Mouse (Mus musculus) stomach, postnatal 0 days (tissue): ENCODE data around the gene Ms4a4c. TPM values are rescaled to one million over a fixed set of nuclear protein-coding genes. Genes with fewer than 3 reads are reported as not detected.
"Not testable (repeated sequence)": the region's sequence is repeated elsewhere in the genome, so short reads cannot be mapped to it uniquely, and the experiment has no call there.

ENCODE experiments used
- ATAC-seq: fragments of 200-750 bp; cut with Nextera tagmentation; 2 replicates; pipeline ENCODE4 v1.8.0; 2017; ENCODE audit not compliant: low FRiP score, low TSS enrichment
- DNase-seq: peaks from one replicate; pipeline ENCODE4 v3.0.0-alpha.2; 2016; ENCODE audit warnings: low spot score
- H3K27ac ChIP-seq: fragments of 300-500 bp; sonication (generic); replicated peaks from 2 replicates; pipeline ENCODE4 v1.5.1; 2014; ENCODE audit warnings: mild to moderate bottlenecking, control low read depth
- H3K27me3 ChIP-seq: fragments of 300-500 bp; sonication (generic); 2 replicates; pipeline ENCODE4 v1.6.1; 2014; ENCODE audit warnings: low read length; ENCODE audit not compliant: control insufficient read depth, insufficient read depth
- H3K36me3 ChIP-seq: fragments of 300-500 bp; sonication (generic); 2 replicates; pipeline ENCODE4 v1.6.1; 2014; ENCODE audit warnings: low read length, mixed read lengths; ENCODE audit not compliant: control insufficient read depth, insufficient read depth
- H3K4me1 ChIP-seq: fragments of 300-500 bp; sonication (generic); replicated peaks from 2 replicates; pipeline ENCODE4 v1.6.1; 2014; ENCODE audit warnings: antibody characterized with exemption; ENCODE audit not compliant: control insufficient read depth, insufficient read depth
- H3K4me2 ChIP-seq: fragments of 300-500 bp; sonication (generic); replicated peaks from 2 replicates; pipeline ENCODE4 v1.6.1; 2014; ENCODE audit warnings: low read depth, mild to moderate bottlenecking, control low read depth, moderate library complexity
- H3K4me3 ChIP-seq: fragments of 300-500 bp; sonication (generic); 2 replicates; pipeline ENCODE4 v1.5.1; 2014; ENCODE audit warnings: low read depth, low read length, control low read depth
- H3K9ac ChIP-seq: fragments of 300-500 bp; sonication (generic); 2 replicates; pipeline ENCODE4 v1.6.1; 2014; ENCODE audit warnings: mild to moderate bottlenecking, low read length, control low read depth, mixed read lengths
- H3K9me3 ChIP-seq: fragments of 300-500 bp; sonication (generic); 2 replicates; pipeline ENCODE4 v1.6.1; 2016; ENCODE audit warnings: low read length; ENCODE audit not compliant: control insufficient read depth
- CTCF ChIP-seq: IDR thresholded peaks from 2 replicates; pipeline ENCODE4 v1.5.1; 2016; ENCODE audit warnings: antibody characterized with exemption, low read depth, mild to moderate bottlenecking, moderate library complexity
- EP300 ChIP-seq: optimal IDR thresholded peaks from 2 replicates; pipeline ENCODE3; 2016; ENCODE audit warnings: antibody characterized with exemption
- WGBS: fragments of 180-500 bp; shearing (Covaris S2); extraction: QIAGEN DNeasy Blood & Tissue Kit; methylation state at CpG from one replicate; pipeline ENCODE4 v1.1.7; 2014; 5-methylcytosine and 5-hydroxymethylcytosine counted together
- polyA plus RNA-seq: library from polyadenylated mRNA; unstranded; fragments of >200 nt; fragmentation: Nextera tagmentation; extraction: Ambion mirVana; gene quantifications from 2 replicates; pipeline ENCODE4 v1.2.1, GENCODE M21; 2015

The Ms4a4c gene
- polyA plus RNA-seq, 1 experiment from 2014 or later: 1.1 TPM

DNA sequence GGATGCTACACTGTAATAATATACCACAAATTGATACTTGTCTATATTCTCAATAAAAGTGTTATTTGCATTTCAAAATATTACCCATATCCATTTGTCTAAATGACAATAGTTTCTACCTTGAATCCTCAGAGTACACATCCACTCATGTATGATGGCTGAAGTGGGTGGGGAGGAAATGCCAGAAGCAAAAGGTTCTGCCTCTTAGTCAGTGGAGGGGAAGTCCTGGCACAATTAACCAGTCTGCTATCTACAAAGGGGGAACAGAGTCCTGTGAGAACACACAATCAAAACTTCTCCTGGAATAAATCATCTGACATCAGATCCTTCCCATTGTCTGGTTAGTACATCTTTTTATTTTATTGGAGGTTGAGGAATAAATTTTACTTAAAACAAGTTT is 2.9 kb downstream of the Ms4a4c start:
- Histone ChIP-seq H3K9me3 (no peaks in the 10 kb centered on the region), H3K27me3 (no peaks in the 10 kb centered on the region), H3K4me3 (no peak overlapping the region), H3K4me2 (no peak overlapping the region), H3K27ac (no peak overlapping the region), H3K4me1 (no peaks in the 10 kb centered on the region), H3K36me3 (no peaks in the 10 kb centered on the region), H3K9ac (no peak overlapping the region)
- DNase-seq: no peak
- TF ChIP-seq CTCF (no peak), EP300 (no peak)
- no peak for ATAC-seq

DNA sequence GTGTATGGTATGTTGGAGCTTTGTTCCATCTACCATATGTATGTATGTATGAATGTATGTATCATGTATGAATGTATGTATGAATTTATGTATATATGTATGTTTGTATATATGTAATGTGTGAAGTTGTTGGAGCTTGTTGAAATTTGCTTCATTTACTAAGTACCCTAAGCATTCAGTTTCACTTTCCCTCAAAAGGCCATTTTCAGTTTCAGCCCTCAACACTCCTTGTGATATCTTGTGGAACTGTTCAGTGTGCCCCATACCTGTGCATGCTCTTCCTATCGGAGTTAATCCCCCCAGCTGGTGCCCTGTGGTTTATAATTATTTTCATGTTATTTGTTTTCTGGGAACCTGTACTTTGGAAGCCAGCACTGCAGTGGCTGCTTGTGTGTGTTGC is 4.0 kb downstream of the Ms4a4c start:
- no peak for DNase-seq
- WGBS: 78% methylated on average over 1 of the region's 1 CpGs
- Histone ChIP-seq H3K36me3 (no peaks in the 10 kb centered on the region), H3K27ac (no peak overlapping the region), H3K27me3 (no peaks in the 10 kb centered on the region), H3K4me2 (no peak overlapping the region), H3K4me3 (no peak overlapping the region), H3K9me3 (no peaks in the 10 kb centered on the region), H3K4me1 (no peaks in the 10 kb centered on the region), H3K9ac (no peak overlapping the region)
- TF ChIP-seq EP300: no peak
- TF ChIP-seq CTCF: no peak
- no peak for ATAC-seq

DNA sequence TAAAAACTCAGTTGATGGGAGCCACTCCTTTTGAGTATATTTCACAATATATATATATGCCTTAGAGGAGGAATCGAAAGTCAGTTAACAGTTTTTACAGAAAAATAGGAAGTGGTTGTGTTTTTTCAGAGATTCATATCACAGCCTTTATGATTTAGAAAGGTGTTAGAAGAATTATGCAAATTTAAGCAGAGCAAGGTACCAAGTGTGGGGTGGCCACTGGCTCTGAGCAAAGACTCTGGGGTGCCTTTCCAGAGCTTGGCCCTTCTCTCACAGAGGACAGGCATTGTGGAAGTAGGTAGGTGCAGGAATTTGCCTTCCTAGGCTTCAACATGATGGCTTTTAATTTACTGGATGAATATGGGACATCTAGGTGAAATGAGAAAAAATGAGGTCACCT is 7.1 kb downstream of the Ms4a4c start:
- Histone ChIP-seq H3K36me3 (no peaks in the 10 kb centered on the region), H3K4me3 (no peak overlapping the region), H3K9ac (no peak overlapping the region), H3K27ac (no peak overlapping the region), H3K9me3 (no peaks in the 10 kb centered on the region), H3K27me3 (no peaks in the 10 kb centered on the region), H3K4me1 (no peaks in the 10 kb centered on the region), H3K4me2 (no peak overlapping the region)
- no peak for TF ChIP-seq CTCF
- no peak for TF ChIP-seq EP300
- ATAC-seq (no peak), DNase-seq (no peak)
- WGBS: 84% methylated on average over 1 of the region's 1 CpGs

DNA sequence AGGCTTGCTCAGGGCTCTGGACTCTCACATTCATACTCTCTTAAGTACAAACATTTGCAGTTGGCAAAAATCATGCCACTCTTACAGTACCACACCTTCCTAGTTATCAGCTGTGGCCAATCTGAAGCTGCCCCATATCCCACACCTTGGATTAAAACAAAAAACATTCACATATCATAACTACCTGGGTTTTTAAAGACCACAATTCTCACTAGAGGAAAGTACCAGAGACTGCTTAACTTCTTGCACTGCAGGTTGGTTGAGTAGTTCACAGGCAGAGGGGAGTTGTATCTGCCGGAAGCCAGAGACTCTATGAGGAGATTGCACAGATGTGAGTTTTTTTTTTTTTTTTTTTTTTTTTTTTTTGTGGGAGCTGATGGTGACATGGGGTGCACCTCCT is 9.5 kb downstream of the Ms4a4c start:
- Histone ChIP-seq H3K27ac (no peak overlapping the region), H3K9me3 (no peaks in the 10 kb centered on the region), H3K4me2 (no peak overlapping the region), H3K4me1 (no peaks in the 10 kb centered on the region), H3K27me3 (no peaks in the 10 kb centered on the region), H3K36me3 (no peaks in the 10 kb centered on the region), H3K4me3 (no peak overlapping the region), H3K9ac (no peak overlapping the region)
- ATAC-seq: no peak
- WGBS: 86% methylated on average over 1 of the region's 1 CpGs
- TF ChIP-seq CTCF: no peak
- TF ChIP-seq EP300: no peak
- DNase-seq: no peak

DNA sequence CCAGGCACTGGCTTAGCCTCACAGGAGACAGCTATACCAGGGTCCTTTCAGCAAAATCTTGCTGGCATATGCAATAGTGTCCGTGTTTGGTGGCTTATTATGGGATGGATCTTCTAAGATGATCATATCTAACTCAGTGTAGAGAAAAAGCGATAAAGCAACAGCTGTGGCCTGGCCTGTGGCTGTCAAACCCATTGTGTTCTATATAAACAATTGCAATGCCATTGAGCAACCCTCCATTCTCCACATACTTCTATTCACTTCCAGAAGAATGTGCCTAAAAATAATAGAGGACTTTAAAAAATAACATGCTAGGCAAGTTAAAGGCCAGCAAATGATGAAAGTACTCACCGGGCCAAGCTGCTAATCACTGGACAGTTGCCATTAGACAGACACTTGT is 11.0 kb downstream of the Ms4a4c start:
- DNase-seq (no peak), ATAC-seq (no peak)
- Histone ChIP-seq H3K9ac (no peak overlapping the region), H3K4me3 (no peak overlapping the region), H3K4me1 (no peaks in the 10 kb centered on the region), H3K27ac (no peak overlapping the region), H3K9me3 (no peaks in the 10 kb centered on the region), H3K27me3 (no peaks in the 10 kb centered on the region), H3K36me3 (no peaks in the 10 kb centered on the region), H3K4me2 (no peak overlapping the region)
- TF ChIP-seq CTCF: no peak
- WGBS: 45% methylated on average over 3 of the region's 3 CpGs

DNA sequence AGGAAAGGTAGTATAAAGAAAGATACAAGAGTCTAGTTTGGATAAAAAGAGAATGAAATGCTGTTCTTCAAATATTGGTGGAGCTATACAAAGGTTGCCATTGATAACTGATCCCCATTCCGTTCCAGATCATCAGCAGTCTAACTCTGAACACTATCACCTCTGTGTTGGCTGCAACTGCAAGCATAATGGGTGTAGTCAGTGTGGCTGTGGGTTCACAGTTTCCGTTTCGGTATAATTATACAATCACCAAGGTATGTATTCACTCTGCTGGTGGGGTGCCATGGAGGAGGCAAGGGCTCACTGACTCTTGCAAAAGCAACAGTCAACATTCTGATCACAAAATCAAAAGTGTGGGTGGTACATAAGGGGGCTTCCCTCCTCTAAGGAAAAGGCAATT is 14.3 kb downstream of the Ms4a4c start:
- H3K4me3 ChIP-seq, DNase-seq, ATAC-seq, H3K4me2 ChIP-seq, H3K9me3 ChIP-seq, H3K36me3 ChIP-seq, H3K27me3 ChIP-seq, H3K27ac ChIP-seq, H3K4me1 ChIP-seq, H3K9ac ChIP-seq: not testable (repeated sequence)
- WGBS: 76% methylated on average over 2 of the region's 3 CpGs

DNA sequence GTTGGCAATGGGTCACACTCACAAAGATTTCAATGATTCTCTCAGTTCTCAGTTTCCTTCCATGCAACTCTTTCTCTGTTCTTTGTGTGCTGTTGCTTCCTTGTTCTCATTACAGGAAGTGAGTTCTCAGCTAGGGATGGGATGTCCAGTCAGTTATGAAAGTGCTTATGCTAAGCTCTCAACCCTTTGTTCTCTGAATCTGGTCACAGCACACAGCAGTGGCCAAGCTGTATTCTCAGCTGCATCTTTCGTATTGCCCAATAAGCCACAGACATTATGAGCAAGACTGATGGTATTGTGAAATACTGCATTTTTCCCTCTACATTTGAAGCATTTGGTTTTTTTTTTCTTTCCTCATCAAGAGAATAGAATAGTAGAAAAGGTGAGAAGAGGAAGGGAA is 26.6 kb downstream of the Ms4a4c start:
- 75% methylated on average over 1 of the region's 1 CpGs for WGBS
- H3K36me3 ChIP-seq, H3K4me3 ChIP-seq, H3K27ac ChIP-seq, H3K27me3 ChIP-seq, H3K9me3 ChIP-seq, DNase-seq, H3K9ac ChIP-seq, ATAC-seq, H3K4me1 ChIP-seq, H3K4me2 ChIP-seq: not testable (repeated sequence)
